Mouse (Mus musculus) kidney, postnatal 0 days (tissue): ENCODE results near the gene Tmem131. TPM values are rescaled to one million over a fixed set of nuclear protein-coding genes. Genes with fewer than 3 reads are reported as not detected.

Experiments
- ATAC-seq: fragments of 200-750 bp; cut with Nextera tagmentation; replicated peaks from 2 replicates; pipeline ENCODE4 v1.8.0; 2017; ENCODE audit warnings: low read depth, moderate number of reproducible peaks, moderate TSS enrichment, moderate library complexity; ENCODE audit not compliant: low FRiP score
- DNase-seq: peaks from one replicate; pipeline ENCODE4 v3.0.0-alpha.2; 2016; ENCODE audit warnings: low spot score
- H3K27ac ChIP-seq: fragments of 300-500 bp; sonication (generic); 2 replicates; pipeline ENCODE4 v1.5.1; 2014; ENCODE audit warnings: mild to moderate bottlenecking
- H3K27me3 ChIP-seq: fragments of 300-500 bp; sonication (generic); 2 replicates; pipeline ENCODE4 v1.6.1; 2014; ENCODE audit warnings: low read length, mixed read lengths; ENCODE audit not compliant: insufficient read depth
- H3K36me3 ChIP-seq: fragments of 300-500 bp; sonication (generic); 2 replicates; pipeline ENCODE4 v1.6.1; 2014; ENCODE audit warnings: low read length, mixed read lengths; ENCODE audit not compliant: insufficient read depth
- H3K4me1 ChIP-seq: fragments of 300-500 bp; sonication (generic); replicated peaks from 2 replicates; pipeline ENCODE4 v1.6.1; 2014; ENCODE audit warnings: antibody characterized with exemption, low read length, mixed read lengths; ENCODE audit not compliant: insufficient read depth
- H3K4me2 ChIP-seq: fragments of 300-500 bp; sonication (generic); 2 replicates; pipeline ENCODE4 v1.6.1; 2014; ENCODE audit warnings: mild to moderate bottlenecking, low read length, moderate library complexity, mixed read lengths
- H3K4me3 ChIP-seq: fragments of 300-500 bp; sonication (generic); replicated peaks from 2 replicates; pipeline ENCODE4 v1.5.1; 2014; ENCODE audit warnings: low read depth, low read length
- H3K9ac ChIP-seq: fragments of 300-500 bp; sonication (generic); 2 replicates; pipeline ENCODE4 v1.6.1; 2014; ENCODE audit warnings: low read depth, low read length
- H3K9me3 ChIP-seq: fragments of 300-500 bp; sonication (generic); replicated peaks from 2 replicates; pipeline ENCODE4 v1.6.1; 2016; ENCODE audit warnings: low read length, inconsistent platforms, mixed read lengths
- CTCF ChIP-seq: IDR thresholded peaks from 2 replicates; pipeline ENCODE4 v1.5.1; 2016; ENCODE audit warnings: antibody characterized with exemption, low read depth, mild to moderate bottlenecking, moderate library complexity
- WGBS: fragments of 180-500 bp; shearing (Covaris S2); extraction: QIAGEN DNeasy Blood & Tissue Kit; methylation state at CpG from one replicate; pipeline ENCODE4 v1.1.7; 2014; 5-methylcytosine and 5-hydroxymethylcytosine counted together
- polyA plus RNA-seq: library from polyadenylated mRNA; unstranded; fragments of >200 nt; fragmentation: Nextera tagmentation; extraction: Ambion mirVana; gene quantifications from 2 replicates; pipeline ENCODE4 v1.2.1, GENCODE M21; 2015

Tmem131 gene
- polyA plus RNA-seq, 1 experiment from 2014 or later = 9.0 TPM

GRCm38 (mm10) chr1:36905216-36905615 lies 38.2 kb downstream of the Tmem131 start:
- no peak overlapping the region for H3K27ac ChIP-seq
- H3K9me3 ChIP-seq = no peaks in the 10 kb centered on the region
- no peak overlapping the region for H3K4me3 ChIP-seq
- DNase-seq (no peak), ATAC-seq (no peak)
- no peaks in the 10 kb centered on the region for H3K4me1 ChIP-seq
- no peaks in the 10 kb centered on the region for H3K36me3 ChIP-seq
- TF ChIP-seq CTCF = no peak
- H3K9ac ChIP-seq = no peak overlapping the region
- 79% methylated on average over 3 of the region's 3 CpGs for WGBS
- no peak overlapping the region for H3K4me2 ChIP-seq
- H3K27me3 ChIP-seq = no peaks in the 10 kb centered on the region

- H3K27ac ChIP-seq = no peak overlapping the region
- no peak for TF ChIP-seq CTCF
Observed at GRCm38 (mm10) chr1:36904489-36904888, 39.0 kb downstream of the Tmem131 start.

GRCm38 (mm10) chr1:36904084-36904451 lies 39.4 kb downstream of the Tmem131 start:
- Histone ChIP-seq H3K27ac (no peak overlapping the region), H3K4me2 (no peak overlapping the region), H3K4me3 (no peak overlapping the region), H3K27me3 (no peaks in the 10 kb centered on the region), H3K36me3 (no peaks in the 10 kb centered on the region), H3K4me1 (no peaks in the 10 kb centered on the region), H3K9me3 (no peaks in the 10 kb centered on the region), H3K9ac (no peak overlapping the region)
- DNase-seq = no peak
- WGBS = 63% methylated on average over 3 of the region's 3 CpGs
- no peak for ATAC-seq
- TF ChIP-seq CTCF = peak; percentile 60

More at GRCm38 (mm10) chr1:36904489-36904888, 39.0 kb downstream of the Tmem131 start:
- H3K9ac ChIP-seq = no peak overlapping the region
- H3K9me3 ChIP-seq = no peaks in the 10 kb centered on the region
- H3K4me1 ChIP-seq = no peaks in the 10 kb centered on the region
- ATAC-seq (no peak), DNase-seq (no peak)
- no peak overlapping the region for H3K4me3 ChIP-seq
- 67% methylated on average over 6 of the region's 6 CpGs for WGBS
- no peak overlapping the region for H3K4me2 ChIP-seq
- no peaks in the 10 kb centered on the region for H3K36me3 ChIP-seq
- no peaks in the 10 kb centered on the region for H3K27me3 ChIP-seq

GRCm38 (mm10) chr1:36903376-36904083 lies 39.9 kb downstream of the Tmem131 start:
- Histone ChIP-seq H3K4me3 (no peak overlapping the region), H3K27me3 (no peaks in the 10 kb centered on the region), H3K4me2 (no peak overlapping the region), H3K27ac (no peak overlapping the region), H3K36me3 (no peaks in the 10 kb centered on the region), H3K9me3 (no peaks in the 10 kb centered on the region), H3K4me1 (no peaks in the 10 kb centered on the region), H3K9ac (no peak overlapping the region)
- ATAC-seq = no peak
- DNase-seq = no peak
- no peak for TF ChIP-seq CTCF
- 90% methylated on average over 15 of the region's 15 CpGs for WGBS

DNA sequence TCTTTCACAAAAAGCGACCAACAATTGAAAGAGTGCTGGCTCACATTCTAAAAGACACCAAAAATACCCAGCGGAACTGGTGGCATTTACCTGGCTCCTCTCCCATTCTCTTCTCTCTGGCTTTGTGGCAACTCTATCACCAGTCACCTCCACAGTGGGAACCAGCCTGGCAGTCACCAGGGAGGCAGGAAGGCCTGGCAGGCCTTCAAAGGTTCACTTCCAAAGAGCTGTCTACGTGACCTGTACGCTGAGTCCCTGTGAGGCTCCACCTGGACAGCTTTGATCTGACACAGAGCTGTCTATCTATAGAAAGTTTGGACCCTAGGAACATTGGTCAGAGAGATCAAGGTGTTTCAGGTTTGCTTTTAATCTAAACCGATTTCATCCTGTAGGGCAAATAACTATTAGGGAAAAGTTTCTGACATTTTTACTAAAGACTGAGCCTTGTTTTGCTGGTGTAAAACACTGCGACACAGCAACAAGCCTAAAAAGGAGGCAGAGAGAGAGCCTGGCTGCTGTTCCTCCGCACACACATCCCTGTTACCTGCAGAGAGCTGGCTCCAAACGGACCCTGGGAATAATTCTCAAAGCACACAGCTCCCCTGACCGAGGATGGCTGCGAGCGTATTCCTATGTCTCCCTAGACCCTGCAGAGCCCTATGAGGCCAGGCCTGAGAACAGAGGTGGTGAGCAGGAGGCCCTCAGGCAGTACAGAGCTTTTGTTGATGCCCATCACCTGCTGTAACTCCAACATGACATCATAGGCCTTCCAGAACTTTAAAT lies 40.7 kb downstream of the Tmem131 start:
- DNase-seq (no peak), ATAC-seq (no peak)
- H3K27ac ChIP-seq = no peak overlapping the region
- WGBS = 90% methylated on average over 11 of the region's 11 CpGs
- no peaks in the 10 kb centered on the region for H3K4me1 ChIP-seq
- H3K36me3 ChIP-seq = no peaks in the 10 kb centered on the region
- H3K9me3 ChIP-seq = no peaks in the 10 kb centered on the region
- no peak overlapping the region for H3K4me3 ChIP-seq
- no peak for TF ChIP-seq CTCF
- H3K27me3 ChIP-seq = no peaks in the 10 kb centered on the region
- H3K9ac ChIP-seq = no peak overlapping the region
- H3K4me2 ChIP-seq = no peak overlapping the region

GRCm38 (mm10) chr1:36899622-36900021 lies 43.8 kb downstream of the Tmem131 start:
- Histone ChIP-seq H3K36me3 (no peaks in the 10 kb centered on the region), H3K4me3 (no peak overlapping the region), H3K9ac (no peak overlapping the region), H3K9me3 (no peaks in the 10 kb centered on the region), H3K27ac (no peak overlapping the region), H3K27me3 (no peaks in the 10 kb centered on the region), H3K4me2 (no peak overlapping the region), H3K4me1 (no peaks in the 10 kb centered on the region)
- TF ChIP-seq CTCF = no peak
- WGBS = 85% methylated on average over 2 of the region's 2 CpGs
- no peak for DNase-seq
- no peak for ATAC-seq
